Mouse (Mus musculus) layer of hippocampus, postnatal 36 days (tissue): Measurements from ENCODE around the gene Gigyf1. TPM values are rescaled to one million over a fixed set of nuclear protein-coding genes. Genes with fewer than 3 reads are reported as not detected.

Source experiments
- DNase-seq, 2 experiments: peaks; one replicate each; pipeline ENCODE4 v3.0.0; 2022
- total RNA-seq, 2 experiments: library from RNA; stranded (reverse); gene quantifications; 2 replicates each; pipeline ENCODE4 v1.2.3; 2021

The Gigyf1 gene
- total RNA-seq, 2 experiments from 2014 or later: 56.7 to 58.9 TPM

DNA sequence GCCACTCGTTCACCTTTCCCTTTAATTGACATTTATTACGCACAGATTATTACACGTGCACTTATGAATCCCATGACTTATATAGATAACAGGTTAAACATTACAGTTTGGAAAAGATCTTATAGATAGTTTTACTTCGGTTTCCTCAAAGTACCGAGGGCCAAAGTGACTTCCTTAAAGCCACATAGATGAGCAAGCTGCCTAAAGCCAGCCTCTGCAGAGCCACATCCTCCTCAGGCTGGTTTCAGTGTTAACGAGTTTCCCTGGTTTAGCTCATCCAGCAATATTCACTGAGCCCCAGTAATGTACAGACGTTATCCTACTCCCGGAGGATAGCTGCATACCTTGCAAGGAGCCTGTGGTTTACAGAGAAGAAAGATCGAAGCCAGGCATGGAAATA is 17.0 kb downstream of the Gigyf1 start:
- DNase-seq: peak in 1 of 2 experiments; percentile 0

DNA sequence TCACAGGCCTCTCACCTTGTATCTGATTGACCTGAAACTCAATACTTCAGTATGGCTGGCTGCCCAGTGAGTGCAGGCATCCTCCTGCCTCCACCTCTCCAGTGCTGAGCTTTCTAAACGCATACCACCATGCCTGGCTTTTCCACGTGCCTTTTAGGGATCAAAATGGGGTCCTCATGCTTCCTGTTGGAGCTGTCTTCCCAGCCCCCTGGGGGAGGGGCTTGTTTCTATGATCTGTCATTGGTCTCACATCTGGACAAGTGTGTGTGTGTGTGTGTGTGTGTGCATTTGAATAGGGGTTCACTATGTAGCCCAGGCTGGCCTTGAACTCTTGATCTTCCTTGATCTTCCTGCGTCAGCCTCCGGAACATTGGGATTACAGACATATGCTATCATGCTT is 19.1 kb downstream of the Gigyf1 start:
- DNase-seq: no peak

DNA sequence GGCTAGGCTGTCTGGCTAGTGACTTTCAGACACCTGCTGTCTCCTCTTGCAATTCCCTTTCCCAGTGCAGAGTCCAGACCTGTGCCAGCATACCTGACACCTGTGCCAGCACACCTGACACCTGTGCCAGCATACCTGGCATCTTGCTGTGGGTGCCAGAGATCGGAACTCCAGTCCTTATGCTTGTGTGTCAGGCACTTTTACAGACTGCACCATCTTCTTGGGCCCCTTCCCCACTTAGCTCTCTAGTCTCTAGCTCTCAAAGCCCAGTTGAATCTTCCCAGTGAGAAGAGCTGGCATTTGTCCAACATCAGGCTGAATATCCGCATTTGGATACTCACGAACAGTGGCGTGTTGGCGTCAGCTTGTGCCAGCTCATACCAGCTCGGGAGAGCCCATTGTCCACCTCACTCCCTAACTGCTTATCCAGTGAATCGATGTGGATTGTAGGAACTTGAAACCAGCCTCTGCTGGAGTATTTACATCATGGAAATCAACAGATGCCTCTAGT is 21.0 kb downstream of the Gigyf1 start:
- peak in 1 of 2 experiments; percentile 22 for DNase-seq

DNA sequence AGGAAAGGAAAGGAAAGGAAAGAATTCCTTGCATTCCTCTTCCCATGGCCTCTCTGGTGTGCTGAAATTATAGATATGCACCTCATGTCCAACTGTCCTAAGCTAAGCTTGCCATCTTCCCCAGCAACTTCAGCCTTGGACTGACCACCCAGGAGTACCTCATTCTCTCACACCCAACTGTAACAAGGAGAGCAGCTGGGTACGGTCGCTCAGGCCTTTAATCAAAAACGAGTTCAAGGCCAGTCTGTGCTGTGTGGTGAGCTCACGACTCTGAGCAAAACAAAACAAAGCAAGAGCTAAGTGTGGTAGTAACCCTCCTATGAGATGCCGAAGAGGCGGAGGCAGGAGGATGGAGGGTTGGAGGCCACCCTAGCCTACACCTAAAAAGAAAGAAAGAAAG is 22.6 kb downstream of the Gigyf1 start:
- no peak for DNase-seq

- DNase-seq: no peak
Observed at GRCm38 (mm10) chr5:137541768-137542540, 23.6 kb downstream of the Gigyf1 start.

DNA sequence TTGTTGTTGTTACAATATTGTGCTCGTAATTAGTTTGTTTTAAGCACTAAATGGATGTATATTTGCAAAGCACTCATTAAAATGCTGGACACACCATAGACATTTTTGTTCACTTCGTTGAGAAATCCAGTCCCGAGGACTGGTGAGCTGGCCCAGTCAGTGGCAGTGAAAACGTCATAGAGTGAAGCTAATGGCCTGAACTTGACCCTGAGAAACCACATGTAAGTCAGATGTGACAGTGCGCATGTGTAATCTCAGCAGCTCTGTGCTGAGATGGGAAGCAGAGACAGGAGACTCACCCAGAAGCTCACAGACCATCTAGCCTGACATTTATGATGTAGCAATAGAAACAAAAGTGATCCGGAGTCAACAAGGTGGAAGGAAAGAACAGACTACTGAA is 26.6 kb downstream of the Gigyf1 start:
- no peak for DNase-seq

GRCm38 (mm10) chr5:137545596-137545995 is 27.2 kb downstream of the Gigyf1 start:
- DNase-seq: no peak

GRCm38 (mm10) chr5:137549840-137550239 is 31.5 kb downstream of the Gigyf1 start:
- no peak for DNase-seq

GRCm38 (mm10) chr5:137551119-137551518 is 32.8 kb downstream of the Gigyf1 start:
- DNase-seq: no peak

DNA sequence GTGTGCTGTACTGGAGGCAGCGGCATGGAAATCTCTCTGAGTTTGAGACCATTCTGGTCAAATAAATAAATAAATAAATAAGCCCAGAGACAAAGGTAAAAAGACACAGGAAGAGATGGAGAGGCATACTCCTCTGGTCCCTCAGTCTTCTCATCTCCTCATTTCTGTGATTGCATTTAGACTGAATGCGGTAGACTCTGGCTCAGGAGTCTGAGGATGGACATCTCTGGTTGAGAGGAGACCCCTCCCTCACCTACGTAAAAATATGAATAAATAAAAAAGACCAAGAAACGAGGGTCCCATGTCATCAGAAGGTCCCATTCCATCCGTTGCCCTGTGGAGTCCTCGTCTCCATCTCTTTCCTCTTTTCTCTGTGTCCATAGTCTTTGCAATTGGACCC is 34.7 kb downstream of the Gigyf1 start:
- no peak for DNase-seq

- peak; percentile 88 to 90 for DNase-seq
Observed at GRCm38 (mm10) chr5:137553411-137553837, 35.1 kb downstream of the Gigyf1 start, which contains the start of gene Actl6b. Gene Actl6b (plus strand): TSS chr5:137553517.

GRCm38 (mm10) chr5:137553898-137554297 is 35.5 kb downstream of the Gigyf1 start:
- DNase-seq: no peak

GRCm38 (mm10) chr5:137561556-137561955 is 43.2 kb downstream of the Gigyf1 start:
- DNase-seq: no peak

DNA sequence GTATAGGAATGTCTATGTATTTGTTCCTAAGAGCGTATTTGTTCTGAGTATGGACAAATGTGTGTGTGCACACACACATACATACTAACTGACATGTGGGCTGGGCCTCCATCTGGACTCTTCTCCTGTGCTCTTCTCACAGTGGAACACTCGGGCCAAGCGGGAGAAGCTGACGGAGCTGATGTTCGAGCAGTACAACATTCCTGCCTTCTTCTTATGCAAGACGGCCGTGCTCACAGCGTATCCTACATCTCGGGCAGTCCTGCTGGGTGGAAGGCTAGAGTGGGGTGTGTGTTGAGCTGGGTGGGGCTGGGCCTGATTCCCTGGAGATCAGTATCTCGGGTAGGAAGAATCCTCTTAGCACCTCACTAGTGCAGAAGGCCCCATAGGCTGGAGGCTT is 44.6 kb downstream of the Gigyf1 start:
- peak in 1 of 2 experiments; percentile 38 for DNase-seq

DNA sequence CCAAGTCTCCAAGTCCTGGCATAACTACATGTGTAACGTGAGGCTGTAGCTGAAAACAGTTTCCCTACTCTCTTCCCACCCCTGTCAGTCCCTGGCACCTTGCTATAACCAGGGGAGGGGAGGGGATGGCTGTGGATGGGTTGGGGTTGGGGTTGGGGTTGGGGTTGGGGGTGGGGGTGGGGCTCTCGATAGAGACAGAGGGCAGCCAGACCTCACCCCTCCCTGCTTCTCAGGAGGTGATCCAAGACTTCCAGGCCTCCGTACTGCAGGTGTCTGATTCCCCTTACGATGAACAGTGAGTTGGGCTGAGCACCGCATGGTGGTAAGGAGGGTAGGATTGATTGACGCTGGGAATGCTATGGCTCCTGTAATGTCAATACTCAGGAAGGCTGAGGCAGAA is 47.4 kb downstream of the Gigyf1 start:
- no peak for DNase-seq

GRCm38 (mm10) chr5:137566416-137566815 is 48.1 kb downstream of the Gigyf1 start:
- DNase-seq: no peak

GRCm38 (mm10) chr5:137568223-137568798 is 50.0 kb downstream of the Gigyf1 start:
- no peak for DNase-seq

DNA sequence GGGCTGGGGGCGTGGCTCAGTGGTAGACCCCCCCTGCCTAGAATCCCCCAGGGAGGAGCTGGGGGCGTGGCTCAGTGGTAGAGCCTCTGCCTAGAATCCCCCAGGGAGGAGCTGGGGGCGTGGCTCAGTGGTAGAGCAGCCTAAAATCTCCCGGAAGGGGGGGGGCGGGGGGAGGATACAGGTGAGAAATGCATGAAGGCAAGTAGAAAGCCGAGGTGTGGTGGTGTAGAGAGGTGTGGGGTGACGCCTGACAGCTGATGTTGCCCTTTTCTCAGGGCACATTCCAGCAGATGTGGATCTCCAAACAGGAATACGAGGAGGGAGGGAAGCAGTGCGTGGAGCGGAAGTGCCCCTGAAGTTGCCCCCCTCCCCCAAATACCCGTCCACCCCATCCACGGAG is 50.7 kb downstream of the Gigyf1 start:
- no peak for DNase-seq

GRCm38 (mm10) chr5:137569665-137570064 is 51.3 kb downstream of the Gigyf1 start, which contains the start of gene Tfr2:
Gene Tfr2 (plus strand): TSS chr5:137569840.
- DNase-seq: no peak

- DNase-seq: no peak
Observed at GRCm38 (mm10) chr5:137570181-137570580, 51.8 kb downstream of the Gigyf1 start.

- no peak for DNase-seq
Observed at GRCm38 (mm10) chr5:137570691-137571586, 52.6 kb downstream of the Gigyf1 start.

DNA sequence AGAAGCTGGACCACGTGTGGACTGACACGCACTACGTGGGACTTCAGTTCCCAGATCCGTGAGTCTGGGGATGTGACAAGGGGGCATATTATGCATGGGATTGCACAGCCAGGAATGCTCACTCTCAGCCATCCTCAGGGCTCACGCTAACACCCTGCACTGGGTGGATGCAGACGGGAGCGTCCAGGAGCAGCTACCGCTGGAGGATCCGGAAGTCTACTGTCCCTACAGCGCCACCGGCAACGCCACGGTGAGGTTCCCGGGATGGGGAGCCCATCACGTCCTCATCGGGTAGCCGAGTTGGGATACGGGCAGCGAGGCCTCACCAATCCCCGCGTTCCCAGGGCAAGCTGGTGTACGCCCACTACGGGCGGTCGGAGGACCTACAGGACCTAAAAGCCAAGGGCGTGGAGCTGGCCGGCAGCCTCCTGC is 56.1 kb downstream of the Gigyf1 start:
- peak; percentile 39 to 60 for DNase-seq
